Mouse (Mus musculus) urinary bladder, postnatal 14 days (tissue): Measurements from ENCODE around the gene Klk1b21.
"Not testable (repeated sequence)": the region's sequence is repeated elsewhere in the genome, so short reads cannot be mapped to it uniquely, and the experiment has no call there.

Experiments
- DNase-seq: peaks from one replicate; pipeline ENCODE4 v3.0.0; 2021; ENCODE audit warnings: low spot score

The Klk1b21 gene

DNA sequence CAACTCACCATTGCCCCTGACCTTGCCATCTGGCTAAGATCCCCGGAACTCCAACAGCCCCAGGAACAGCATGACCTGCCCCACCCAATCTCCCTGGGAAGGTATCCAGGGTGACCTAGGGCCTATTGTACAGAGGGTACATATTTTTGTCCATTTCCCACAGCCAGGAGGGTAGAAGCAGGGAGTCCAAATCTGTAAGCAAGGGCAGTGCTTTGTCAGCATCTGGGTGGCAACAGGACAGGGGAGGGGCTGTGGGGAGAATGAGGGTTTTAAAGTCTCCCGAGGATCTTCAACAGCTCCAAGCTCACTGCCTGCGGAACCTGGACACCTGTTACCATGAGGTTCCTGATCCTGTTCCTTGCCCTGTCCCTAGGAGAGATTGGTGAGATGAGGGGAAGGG lies at the start of gene Klk1b21:
Gene Klk1b21, plus strand, starts transcription at position 301 of the 400 bp plus-strand sequence.
- DNase-seq: not testable (repeated sequence)

DNA sequence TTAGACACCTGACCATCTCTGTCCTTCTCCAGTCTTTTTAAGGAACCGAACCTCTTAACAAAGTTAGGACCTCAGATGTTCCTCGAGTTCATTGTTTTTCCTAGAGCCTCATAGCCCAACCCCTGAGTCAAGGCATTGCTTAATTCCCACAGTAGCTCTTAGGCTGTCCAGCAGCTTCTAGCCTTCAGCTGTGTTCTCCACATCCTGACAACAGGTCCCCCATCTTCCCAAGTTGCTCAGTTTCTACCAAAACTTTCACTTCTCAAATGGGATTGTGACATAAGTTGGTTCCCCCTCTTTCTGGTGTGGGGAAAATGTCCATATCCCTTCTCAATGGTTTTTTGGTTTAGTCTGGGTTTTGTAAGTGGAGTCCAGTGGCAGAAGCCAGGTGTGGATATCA lies 30.0 kb upstream of the Klk1b21 start:
- no peak for DNase-seq

DNA sequence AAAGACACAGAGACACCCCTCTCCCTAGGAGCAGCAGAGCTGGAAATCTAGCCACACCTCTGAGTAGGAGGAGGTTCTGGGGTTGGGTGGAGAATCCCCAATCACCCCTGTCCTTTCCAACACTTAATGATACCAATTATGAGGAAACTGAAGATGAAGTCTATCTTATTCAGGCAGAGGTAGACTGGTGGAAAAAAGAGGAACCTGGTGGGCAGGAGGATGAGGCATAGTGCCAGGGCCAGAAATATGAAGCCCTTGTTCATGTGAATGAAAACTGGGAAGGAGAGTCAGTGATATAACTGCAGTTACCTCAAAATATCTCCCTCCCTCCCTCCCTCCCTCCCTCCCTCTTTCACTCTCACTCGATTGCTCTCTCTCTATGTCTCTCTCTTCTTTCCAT lies 24.4 kb upstream of the Klk1b21 start:
- no peak for DNase-seq

DNA sequence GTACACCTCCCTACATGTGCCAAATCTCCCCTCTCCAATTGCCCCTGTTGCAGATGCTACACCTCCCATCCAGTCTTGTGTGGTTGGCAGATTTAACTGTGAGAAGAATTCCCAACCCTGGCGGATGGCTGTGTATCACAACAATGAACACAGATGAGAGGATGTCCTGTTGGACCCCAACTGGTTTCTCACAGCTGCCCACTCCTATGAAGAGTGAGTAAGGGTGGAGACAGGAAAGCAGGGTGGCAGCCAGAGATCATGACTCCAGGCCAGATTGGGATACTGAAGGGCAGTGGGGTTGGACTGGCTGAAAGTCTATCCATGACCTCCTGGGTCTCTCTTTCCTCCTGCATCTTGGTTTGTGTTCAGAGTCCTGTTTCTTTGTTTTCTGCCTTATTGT lies 6.0 kb upstream of the Klk1b21 start:
- no peak for DNase-seq

DNA sequence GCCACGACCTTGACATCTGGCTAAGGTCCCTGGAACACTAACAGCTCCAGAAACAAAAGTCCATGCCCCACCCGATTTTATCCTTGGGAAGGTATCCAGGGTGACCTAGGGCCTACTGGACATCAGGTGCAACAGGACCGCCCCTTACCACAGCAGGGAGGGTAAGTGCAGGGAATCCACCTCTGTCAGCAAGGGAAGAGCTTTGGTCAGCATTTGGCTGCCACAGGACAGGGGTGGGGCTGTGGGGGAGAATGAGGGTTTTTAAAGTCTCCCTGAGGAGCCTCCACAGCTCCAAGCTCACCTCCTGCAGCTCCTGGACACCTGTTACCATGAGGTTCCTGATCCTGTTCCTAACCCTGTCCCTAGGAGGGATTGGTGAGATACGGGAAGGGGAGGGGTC lies 10.2 kb downstream of the Klk1b21 start, which contains the start of gene Klk1b22:
Gene Klk1b22, plus strand, starts transcription at position 301 of the 400 bp plus-strand sequence.
- DNase-seq: no peak

DNA sequence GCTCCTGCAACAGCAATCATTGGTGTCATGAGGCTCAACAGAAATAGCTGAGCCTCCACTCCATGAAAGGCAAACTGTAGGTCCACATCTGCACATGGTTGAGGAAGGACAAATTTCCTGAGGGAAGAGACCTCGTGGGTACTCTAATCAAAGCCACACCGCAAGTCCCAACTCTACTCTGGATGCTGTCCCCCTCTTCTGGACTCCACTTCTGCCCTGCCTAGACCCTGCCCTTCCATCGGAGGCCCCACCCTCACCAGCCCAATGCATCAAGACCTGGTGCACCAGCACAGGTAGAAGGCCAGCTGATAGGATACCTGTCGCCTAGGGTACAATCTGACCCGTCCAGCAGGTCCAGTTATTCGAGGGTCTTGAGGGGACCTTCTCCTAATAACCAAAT lies 21.3 kb downstream of the Klk1b21 start:
- DNase-seq: no peak

DNA sequence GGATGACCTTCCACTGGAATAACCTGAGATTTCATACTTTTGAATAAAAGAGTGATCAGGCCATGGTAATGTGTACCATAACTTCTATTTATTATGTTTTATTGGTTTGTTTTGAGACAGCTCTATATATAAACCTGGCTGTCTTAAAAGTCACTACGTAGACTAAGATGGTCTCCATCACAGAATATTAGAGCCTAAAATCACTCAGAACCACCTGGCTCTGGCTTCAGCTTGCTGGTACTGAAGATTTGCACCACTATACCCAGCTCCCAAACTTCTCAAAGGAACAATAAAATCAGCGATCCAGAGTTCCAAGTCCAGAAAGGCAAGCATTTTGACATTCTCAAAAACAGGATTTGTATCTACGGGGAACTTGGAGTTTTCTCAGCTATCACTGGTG lies 34.3 kb downstream of the Klk1b21 start, which contains the start of gene Klk1b16:
Gene Klk1b16, plus strand, starts transcription at position 301 of the 400 bp plus-strand sequence.
- no peak for DNase-seq
